Mouse (Mus musculus): ENCODE data around the gene Znhit6. TPM values are rescaled to one million over a fixed set of nuclear protein-coding genes. Genes with fewer than 3 reads are reported as not detected.

Znhit6 gene
- total RNA-seq, 2 experiments from 2014 or later: 14.9 to 17.2 TPM

GRCm38 (mm10) chr3:145641036-145641685 lies 65.2 kb downstream of the Znhit6 start:
- DNase-seq (ENCODE audit: extremely low spot score in 1 of 2, low spot score in 1 of 2): no peak

- DNase-seq (ENCODE audit: extremely low spot score in 1 of 2, low spot score in 1 of 2): no peak
Measured at GRCm38 (mm10) chr3:145641878-145642277, 65.9 kb downstream of the Znhit6 start.

- no peak for DNase-seq (ENCODE audit: extremely low spot score in 1 of 2, low spot score in 1 of 2)
Measured at GRCm38 (mm10) chr3:145642861-145643260, 66.9 kb downstream of the Znhit6 start.

- no peak for DNase-seq (ENCODE audit: extremely low spot score in 1 of 2, low spot score in 1 of 2)
Measured at GRCm38 (mm10) chr3:145645463-145645862, 69.5 kb downstream of the Znhit6 start.

- DNase-seq (ENCODE audit: extremely low spot score in 1 of 2, low spot score in 1 of 2): no peak
Measured at GRCm38 (mm10) chr3:145646009-145646408, 70.0 kb downstream of the Znhit6 start.

- no peak for DNase-seq (ENCODE audit: extremely low spot score in 1 of 2, low spot score in 1 of 2)
Measured at GRCm38 (mm10) chr3:145646666-145647065, 70.7 kb downstream of the Znhit6 start.

GRCm38 (mm10) chr3:145647416-145647815 lies 71.4 kb downstream of the Znhit6 start:
- DNase-seq (ENCODE audit: extremely low spot score in 1 of 2, low spot score in 1 of 2): no peak

GRCm38 (mm10) chr3:145648097-145648931 lies 72.3 kb downstream of the Znhit6 start:
- no peak for DNase-seq (ENCODE audit: extremely low spot score in 1 of 2, low spot score in 1 of 2)

GRCm38 (mm10) chr3:145648991-145649851 lies 73.2 kb downstream of the Znhit6 start:
- DNase-seq (ENCODE audit: extremely low spot score in 1 of 2, low spot score in 1 of 2): no peak

- DNase-seq (ENCODE audit: extremely low spot score in 1 of 2, low spot score in 1 of 2): peak in 1 of 2 experiments; percentile 42
Measured at GRCm38 (mm10) chr3:145649852-145650202, 73.8 kb downstream of the Znhit6 start, which contains the start of gene Ccn1. TSS of gene Ccn1 (minus strand) at chr3:145649981.

- DNase-seq (ENCODE audit: extremely low spot score in 1 of 2, low spot score in 1 of 2): no peak
Measured at GRCm38 (mm10) chr3:145650298-145651011, 74.5 kb downstream of the Znhit6 start.

GRCm38 (mm10) chr3:145651029-145651977 lies 75.3 kb downstream of the Znhit6 start:
- DNase-seq (ENCODE audit: extremely low spot score in 1 of 2, low spot score in 1 of 2): no peak

- no peak for DNase-seq (ENCODE audit: extremely low spot score in 1 of 2, low spot score in 1 of 2)
Measured at GRCm38 (mm10) chr3:145651978-145652321, 75.9 kb downstream of the Znhit6 start.

- DNase-seq (ENCODE audit: extremely low spot score in 1 of 2, low spot score in 1 of 2): no peak
Measured at GRCm38 (mm10) chr3:145652322-145653131, 76.5 kb downstream of the Znhit6 start.

- no peak for DNase-seq (ENCODE audit: extremely low spot score in 1 of 2, low spot score in 1 of 2)
Measured at GRCm38 (mm10) chr3:145653191-145653940, 77.4 kb downstream of the Znhit6 start.

- no peak for DNase-seq (ENCODE audit: extremely low spot score in 1 of 2, low spot score in 1 of 2)
Measured at GRCm38 (mm10) chr3:145654028-145654427, 78.0 kb downstream of the Znhit6 start.
